Mouse (Mus musculus) Muller cell, postnatal 12 days (primary cell): ENCODE measurements around the gene Isy1.

Experiments used
- DNase-seq: peaks from one replicate; pipeline ENCODE4 v3.0.0-alpha.2; 2015; ENCODE audit errors: inconsistent ontology term

The Isy1 gene

GRCm38 (mm10) chr6:87838551-87839197, at the start of gene Isy1:
Gene Isy1, minus strand, starts transcription at chr6:87838798.
- peak; percentile 98 for DNase-seq

GRCm38 (mm10) chr6:87887594-87888233, 49.1 kb upstream of the Isy1 start, which contains the start of gene Copg1:
Gene Copg1, plus strand, starts transcription at chr6:87887814.
- peak; percentile 98 for DNase-seq

GRCm38 (mm10) chr6:87886721-87887120, 48.1 kb upstream of the Isy1 start:
- DNase-seq, result no peak

- DNase-seq, result peak; percentile 34
These were observed 44.2 kb upstream of the Isy1 start for GRCm38 (mm10) chr6:87882816-87883215.

- no peak for DNase-seq
These were observed 43.6 kb upstream of the Isy1 start for GRCm38 (mm10) chr6:87882221-87882620.

GRCm38 (mm10) chr6:87879628-87880027, 41.0 kb upstream of the Isy1 start:
- no peak for DNase-seq

GRCm38 (mm10) chr6:87879010-87879409, 40.4 kb upstream of the Isy1 start:
- no peak for DNase-seq

GRCm38 (mm10) chr6:87876068-87876643, 37.6 kb upstream of the Isy1 start:
- DNase-seq, result no peak

GRCm38 (mm10) chr6:87875562-87875961, 37.0 kb upstream of the Isy1 start:
- DNase-seq, result no peak

GRCm38 (mm10) chr6:87875083-87875482, 36.5 kb upstream of the Isy1 start:
- peak; percentile 93 for DNase-seq

- DNase-seq, result no peak
These were observed 35.4 kb upstream of the Isy1 start for GRCm38 (mm10) chr6:87873963-87874362.

- peak; percentile 54 for DNase-seq
These were observed 34.5 kb upstream of the Isy1 start for GRCm38 (mm10) chr6:87873104-87873503.

- DNase-seq, result no peak
These were observed 32.6 kb upstream of the Isy1 start for GRCm38 (mm10) chr6:87871240-87871639.

- no peak for DNase-seq
These were observed 31.8 kb upstream of the Isy1 start for GRCm38 (mm10) chr6:87870440-87870839.

GRCm38 (mm10) chr6:87868871-87869506, 30.4 kb upstream of the Isy1 start:
- DNase-seq, result peak; percentile 88

GRCm38 (mm10) chr6:87867256-87867655, 28.7 kb upstream of the Isy1 start:
- DNase-seq, result no peak

- DNase-seq, result no peak
These were observed 27.6 kb upstream of the Isy1 start for GRCm38 (mm10) chr6:87866211-87866610.

GRCm38 (mm10) chr6:87857071-87857470, 18.5 kb upstream of the Isy1 start:
- peak; percentile 73 for DNase-seq

- DNase-seq, result peak; percentile 38
These were observed 14.8 kb upstream of the Isy1 start for GRCm38 (mm10) chr6:87853446-87853845.

GRCm38 (mm10) chr6:87851871-87852270, 13.3 kb upstream of the Isy1 start:
- no peak for DNase-seq

- peak; percentile 98 for DNase-seq
These were observed 12.5 kb upstream of the Isy1 start, which contains the start of gene Cnbp for GRCm38 (mm10) chr6:87850900-87851614. Gene Cnbp, minus strand, starts transcription at chr6:87851106.
